Mouse (Mus musculus): ENCODE results near the gene Rasa3. TPM values are rescaled to one million over a fixed set of nuclear protein-coding genes. Genes with fewer than 3 reads are reported as not detected.

The Rasa3 gene
- polyA plus RNA-seq, 1 experiment = 39.6 TPM

GRCm38 (mm10) chr8:13705668-13706067, 28.3 kb upstream of the Rasa3 start, which contains the start of gene Cfap97d2:
TSS of gene Cfap97d2 (plus strand) at chr8:13705889.
- TF ChIP-seq POLR2A (IDR thresholded peaks at IDR 0.05; ENCODE audit: insufficient read length, low read depth) = no peak
- peak; percentile 84 for TF ChIP-seq USF1 (IDR thresholded peaks at IDR 0.05; ENCODE audit: low read depth)
- no peaks in the 10 kb centered on the region for H3K79me2 ChIP-seq (ENCODE audit: control insufficient read depth, insufficient read depth)

GRCm38 (mm10) chr8:13704301-13704700, 26.9 kb upstream of the Rasa3 start:
- Histone ChIP-seq H3K4me3 (no peak overlapping the region), H3K4me2 (ENCODE audit: low read depth) (peak overlapping the region; percentile 35), H3K27me3 (ENCODE audit: control insufficient read depth, insufficient read depth, insufficient read length) (no peaks in the 10 kb centered on the region), H3K79me2 (ENCODE audit: control insufficient read depth, insufficient read depth) (no peaks in the 10 kb centered on the region), H3ac (ENCODE audit: control insufficient read depth, insufficient read length) (no peak overlapping the region), H3K36me3 (ENCODE audit: control insufficient read depth, insufficient read depth) (no peaks in the 10 kb centered on the region)
- no peak for TF ChIP-seq USF1 (IDR thresholded peaks at IDR 0.05; ENCODE audit: low read depth)
- peak in 1 of 3 experiments; percentile 80 for TF ChIP-seq MYOD1 (IDR thresholded peaks at IDR 0.05; ENCODE audit: control insufficient read depth in 1 of 3, insufficient read length in 2 of 3, low read depth in 2 of 3)
- TF ChIP-seq TCF3 (IDR thresholded peaks at IDR 0.05; ENCODE audit: insufficient read length, low read depth) = peak; percentile 15
- TF ChIP-seq MYOG (IDR thresholded peaks at IDR 0.05; ENCODE audit: control insufficient read depth in 1 of 3, insufficient read depth in 1 of 3, insufficient read length in 2 of 3, low read depth in 2 of 3) = peak in 2 of 3 experiments; percentile 49 to 73

More at GRCm38 (mm10) chr8:13705668-13706067, 28.3 kb upstream of the Rasa3 start, which contains the start of gene Cfap97d2:
- Histone ChIP-seq H3K4me3 (no peak within 1 kb of the TSS), H3K36me3 (ENCODE audit: control insufficient read depth, insufficient read depth) (no peaks in the 10 kb centered on the region), H3K27me3 (ENCODE audit: control insufficient read depth, insufficient read depth, insufficient read length) (no peaks in the 10 kb centered on the region), H3ac (ENCODE audit: control insufficient read depth, insufficient read length) (no peak within 1 kb of the TSS), H3K4me2 (ENCODE audit: low read depth) (no peak within 1 kb of the TSS)

DNA sequence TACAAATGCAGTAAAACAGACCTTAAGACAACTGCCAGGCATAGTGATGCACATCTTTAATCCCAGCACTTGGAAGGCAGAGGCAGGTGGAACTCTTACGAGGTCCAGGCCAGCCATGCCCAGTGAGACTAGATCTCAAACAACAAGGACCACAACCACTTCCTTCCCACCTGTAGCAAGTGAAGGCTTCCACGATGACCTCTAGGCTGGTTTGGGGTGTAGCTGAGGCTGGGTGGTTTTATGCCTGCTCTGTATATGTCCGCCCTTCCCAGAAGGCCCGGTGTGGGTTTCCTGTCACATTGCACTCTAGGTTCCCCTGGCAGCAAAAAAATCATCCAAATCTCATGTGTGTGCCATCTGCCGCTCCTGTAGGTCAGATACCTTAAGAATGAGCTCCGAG, 26.4 kb upstream of the Rasa3 start:
- TF ChIP-seq MAX (IDR thresholded peaks at IDR 0.05; ENCODE audit: low read depth) (no peak), E2F4 (IDR thresholded peaks at IDR 0.05; ENCODE audit: insufficient read depth) (no peak), MYOD1 (IDR thresholded peaks at IDR 0.05; ENCODE audit: control insufficient read depth in 1 of 3, insufficient read length in 2 of 3, low read depth in 2 of 3) (no peak), MYOG (IDR thresholded peaks at IDR 0.05; ENCODE audit: control insufficient read depth in 1 of 3, insufficient read depth in 1 of 3, insufficient read length in 2 of 3, low read depth in 2 of 3) (no peak), POLR2AphosphoS2 (IDR thresholded peaks at IDR 0.05; ENCODE audit: insufficient read length, low read depth) (no peak)
- Histone ChIP-seq H3K4me3 (no peak overlapping the region), H3ac (ENCODE audit: control insufficient read depth, insufficient read length) (no peak overlapping the region), H3K4me2 (ENCODE audit: low read depth) (peak overlapping the region; percentile 35), H3K79me2 (ENCODE audit: control insufficient read depth, insufficient read depth) (no peaks in the 10 kb centered on the region), H3K36me3 (ENCODE audit: control insufficient read depth, insufficient read depth) (no peaks in the 10 kb centered on the region), H3K27me3 (ENCODE audit: control insufficient read depth, insufficient read depth, insufficient read length) (no peaks in the 10 kb centered on the region)

DNA sequence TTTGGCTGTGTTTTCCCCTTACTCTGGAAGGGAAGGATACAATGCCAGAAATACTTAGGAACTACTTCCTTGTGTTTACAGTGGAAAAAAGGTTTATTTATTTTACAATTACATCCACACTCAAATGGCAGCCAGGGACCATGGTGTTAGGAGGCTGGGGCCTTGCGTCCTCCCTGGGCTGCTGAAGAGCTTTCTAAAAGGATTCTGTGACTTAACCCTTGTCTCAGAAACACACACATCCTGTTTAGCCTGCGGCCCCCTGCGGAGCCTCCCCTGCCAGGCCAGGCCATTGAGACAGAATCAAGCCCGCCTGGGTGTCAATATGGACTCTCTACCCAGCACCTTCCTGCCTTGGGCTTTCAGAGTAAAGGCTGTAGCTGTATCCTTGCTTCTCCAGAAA, 25.4 kb upstream of the Rasa3 start:
- Histone ChIP-seq H3K4me2 (ENCODE audit: low read depth) (no peak overlapping the region), H3K4me3 (no peak overlapping the region), H3K27me3 (ENCODE audit: control insufficient read depth, insufficient read depth, insufficient read length) (no peaks in the 10 kb centered on the region), H3K36me3 (ENCODE audit: control insufficient read depth, insufficient read depth) (no peaks in the 10 kb centered on the region), H3ac (ENCODE audit: control insufficient read depth, insufficient read length) (no peak overlapping the region), H3K79me2 (ENCODE audit: control insufficient read depth, insufficient read depth) (no peaks in the 10 kb centered on the region)
- TF ChIP-seq CEBPB (IDR thresholded peaks at IDR 0.05; ENCODE audit: insufficient read depth, poor library complexity, severe bottlenecking) = no peak
- no peak for TF ChIP-seq POLR2AphosphoS2 (IDR thresholded peaks at IDR 0.05; ENCODE audit: insufficient read length, low read depth)
- no peak for TF ChIP-seq TCF12 (IDR thresholded peaks at IDR 0.05; ENCODE audit: insufficient read depth, poor library complexity, severe bottlenecking)
- no peak for TF ChIP-seq MYOG (IDR thresholded peaks at IDR 0.05; ENCODE audit: control insufficient read depth in 1 of 3, insufficient read depth in 1 of 3, insufficient read length in 2 of 3, low read depth in 2 of 3)
- no peak for TF ChIP-seq MYOD1 (IDR thresholded peaks at IDR 0.05; ENCODE audit: control insufficient read depth in 1 of 3, insufficient read length in 2 of 3, low read depth in 2 of 3)
- no peak for TF ChIP-seq POLR2A (IDR thresholded peaks at IDR 0.05; ENCODE audit: insufficient read length, low read depth)
- no peak for TF ChIP-seq TCF3 (IDR thresholded peaks at IDR 0.05; ENCODE audit: insufficient read length, low read depth)
- TF ChIP-seq SRF (IDR thresholded peaks at IDR 0.05; ENCODE audit: control insufficient read depth, insufficient read length, low read depth) = no peak
- no peak for TF ChIP-seq E2F4 (IDR thresholded peaks at IDR 0.05; ENCODE audit: insufficient read depth)
- no peak for TF ChIP-seq USF1 (IDR thresholded peaks at IDR 0.05; ENCODE audit: low read depth)
- no peak for TF ChIP-seq REST (IDR thresholded peaks at IDR 0.05; ENCODE audit: insufficient read depth, insufficient read length)
- TF ChIP-seq MAX (IDR thresholded peaks at IDR 0.05; ENCODE audit: low read depth) = no peak

DNA sequence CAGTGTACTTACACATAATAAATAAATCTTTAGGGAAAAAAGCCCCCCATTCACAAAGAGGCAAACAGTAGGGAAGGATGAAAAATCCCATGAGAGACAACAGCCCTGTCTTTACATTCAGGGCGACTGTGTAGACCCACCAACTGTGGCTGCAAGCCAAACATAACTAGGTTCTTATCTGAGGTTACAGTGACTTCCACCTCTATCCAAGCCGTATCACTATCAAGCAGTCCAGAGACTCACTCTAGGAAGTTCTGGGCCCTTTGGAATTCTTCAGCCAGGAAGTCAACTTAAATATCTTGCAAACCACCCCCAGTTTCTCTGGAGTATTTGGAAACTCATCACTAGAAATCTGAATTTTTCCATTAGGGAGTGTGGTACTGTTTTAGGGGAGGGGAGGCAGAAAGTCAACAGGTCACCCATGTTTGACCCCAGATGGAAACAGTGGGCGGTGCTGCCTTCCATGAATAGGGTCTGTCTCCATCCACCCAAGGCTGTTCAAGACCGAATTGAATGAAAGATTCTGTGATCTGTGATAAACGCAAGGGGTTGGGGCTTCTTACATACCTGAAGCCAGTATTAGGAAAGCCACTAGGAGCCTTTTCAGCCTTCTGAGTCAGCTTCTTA, 22.0 kb upstream of the Rasa3 start:
- no peaks in the 10 kb centered on the region for H3K79me2 ChIP-seq (ENCODE audit: control insufficient read depth, insufficient read depth)
- no peak overlapping the region for H3ac ChIP-seq (ENCODE audit: control insufficient read depth, insufficient read length)
- TF ChIP-seq USF1 (IDR thresholded peaks at IDR 0.05; ENCODE audit: low read depth) (no peak), TCF12 (IDR thresholded peaks at IDR 0.05; ENCODE audit: insufficient read depth, poor library complexity, severe bottlenecking) (no peak), TCF3 (IDR thresholded peaks at IDR 0.05; ENCODE audit: insufficient read length, low read depth) (no peak), REST (IDR thresholded peaks at IDR 0.05; ENCODE audit: insufficient read depth, insufficient read length) (no peak), POLR2AphosphoS2 (IDR thresholded peaks at IDR 0.05; ENCODE audit: insufficient read length, low read depth) (no peak), SRF (IDR thresholded peaks at IDR 0.05; ENCODE audit: control insufficient read depth, insufficient read length, low read depth) (no peak), POLR2A (IDR thresholded peaks at IDR 0.05; ENCODE audit: insufficient read length, low read depth) (no peak), MAX (IDR thresholded peaks at IDR 0.05; ENCODE audit: low read depth) (no peak), MYOD1 (IDR thresholded peaks at IDR 0.05; ENCODE audit: control insufficient read depth in 1 of 3, insufficient read length in 2 of 3, low read depth in 2 of 3) (no peak), MYOG (IDR thresholded peaks at IDR 0.05; ENCODE audit: control insufficient read depth in 1 of 3, insufficient read depth in 1 of 3, insufficient read length in 2 of 3, low read depth in 2 of 3) (no peak)
- no peak overlapping the region for H3K4me3 ChIP-seq
- H3K27me3 ChIP-seq (ENCODE audit: control insufficient read depth, insufficient read depth, insufficient read length) = no peaks in the 10 kb centered on the region
- no peak overlapping the region for H3K4me2 ChIP-seq (ENCODE audit: low read depth)
- H3K36me3 ChIP-seq (ENCODE audit: control insufficient read depth, insufficient read depth) = no peaks in the 10 kb centered on the region
